Mouse (Mus musculus) midbrain, postnatal 0 days (tissue): ENCODE data around the gene Mr1. TPM values are rescaled to one million over a fixed set of nuclear protein-coding genes. Genes with fewer than 3 reads are reported as not detected.

Experiments
- ATAC-seq: fragments of 200-750 bp; cut with Nextera tagmentation; 2 replicates; pipeline ENCODE4 v1.8.0; 2017; ENCODE audit warnings: moderate number of reproducible peaks, mild to moderate bottlenecking, moderate TSS enrichment, moderate library complexity; ENCODE audit not compliant: low FRiP score
- DNase-seq: peaks from one replicate; pipeline ENCODE4 v3.0.0-alpha.2; 2015; ENCODE audit warnings: low spot score
- H3K27ac ChIP-seq: fragments of 300-500 bp; sonication (generic); 2 replicates; pipeline ENCODE4 v1.5.1; 2014; ENCODE audit warnings: low read depth, mild to moderate bottlenecking, low read length, mixed read lengths
- H3K27me3 ChIP-seq: fragments of 300-500 bp; sonication (generic); 2 replicates; pipeline ENCODE4 v1.6.1; 2014; ENCODE audit warnings: low read length, control low read depth, mixed read lengths; ENCODE audit not compliant: insufficient read depth
- H3K36me3 ChIP-seq: fragments of 300-500 bp; sonication (generic); 2 replicates; pipeline ENCODE4 v1.6.1; 2014; ENCODE audit warnings: low read length, control low read depth, mixed read lengths; ENCODE audit not compliant: insufficient read depth
- H3K4me1 ChIP-seq: fragments of 300-500 bp; sonication (generic); 2 replicates; pipeline ENCODE4 v1.6.1; 2014; ENCODE audit warnings: mild to moderate bottlenecking, control low read depth, antibody characterized with exemption, low read length, mixed read lengths; ENCODE audit not compliant: insufficient read depth
- H3K4me2 ChIP-seq: fragments of 300-500 bp; sonication (generic); 2 replicates; pipeline ENCODE4 v1.6.1; 2014; ENCODE audit warnings: low read depth, mild to moderate bottlenecking, low read length, mixed read lengths; ENCODE audit not compliant: poor library complexity, severe bottlenecking
- H3K4me3 ChIP-seq: fragments of 300-500 bp; sonication (generic); 2 replicates; pipeline ENCODE4 v1.5.1; 2014; ENCODE audit warnings: low read depth, mild to moderate bottlenecking, low read length, moderate library complexity
- H3K9ac ChIP-seq: fragments of 300-500 bp; sonication (generic); replicated peaks from 2 replicates; pipeline ENCODE4 v1.6.1; 2014; ENCODE audit warnings: mild to moderate bottlenecking, low read length, moderate library complexity, mixed read lengths; ENCODE audit not compliant: poor library complexity, severe bottlenecking
- H3K9me3 ChIP-seq: fragments of 300-500 bp; sonication (generic); 2 replicates; pipeline ENCODE4 v1.6.1; 2016; ENCODE audit warnings: low read length, control low read depth
- CTCF ChIP-seq: IDR thresholded peaks from 2 replicates; pipeline ENCODE4 v1.5.1; 2016; ENCODE audit warnings: antibody characterized with exemption, mild to moderate bottlenecking
- WGBS: fragments of 180-500 bp; shearing (Covaris S2); extraction: QIAGEN DNeasy Blood & Tissue Kit; methylation state at CpG from one replicate; pipeline ENCODE4 v1.1.7; 2014; 5-methylcytosine and 5-hydroxymethylcytosine counted together
- polyA plus RNA-seq: library from polyadenylated mRNA; unstranded; fragments of >200 nt; fragmentation: Nextera tagmentation; extraction: Ambion mirVana; gene quantifications from 2 replicates; pipeline ENCODE4 v1.2.1, GENCODE M21; 2015
- total RNA-seq: library from RNA; depleted of rRNA; stranded (reverse); fragments of >200 nt; gene quantifications from 2 replicates; pipeline ENCODE4 v1.2.3, GENCODE M21; 2014

The Mr1 gene
- total and polyA plus RNA-seq, 2 experiments from 2014 or later = 1.8 to 2.9 TPM

DNA sequence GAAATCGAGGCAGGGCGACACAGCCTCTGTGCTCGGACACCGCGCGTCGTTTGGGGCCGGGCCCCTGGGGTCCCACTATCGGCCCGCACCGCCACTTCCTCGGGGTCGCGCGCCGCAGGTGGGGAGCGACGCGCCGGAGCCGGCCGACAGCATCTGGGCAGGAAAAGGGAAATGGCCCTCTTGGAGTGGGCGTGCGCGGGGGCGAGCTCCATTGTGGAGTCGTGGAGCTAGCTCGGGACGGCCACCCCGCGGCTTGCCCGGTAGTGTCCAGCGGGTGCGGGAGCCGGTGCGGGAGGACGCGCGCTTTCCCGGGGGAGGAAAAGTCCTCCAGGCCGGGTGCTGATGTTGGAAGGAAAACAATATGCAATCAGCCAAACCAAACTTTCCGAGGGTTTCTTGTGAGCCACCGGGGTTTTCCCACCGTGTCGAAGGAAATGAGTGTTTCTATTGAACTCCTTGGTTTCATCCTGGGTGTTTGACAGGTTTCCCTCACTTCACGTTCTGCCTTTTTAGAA is 12.4 kb upstream of the Mr1 start:
- Histone ChIP-seq H3K4me3 (peak overlapping the region; percentile 81), H3K4me1 (peaks cover 3% of the 10 kb centered on the region; the same call in 1 of the 2 replicates), H3K4me2 (peak overlapping the region; percentile 69), H3K9ac (peak overlapping the region; percentile 76), H3K9me3 (no peaks in the 10 kb centered on the region), H3K36me3 (no peaks in the 10 kb centered on the region), H3K27me3 (no peaks in the 10 kb centered on the region), H3K27ac (peak overlapping the region; percentile 87)
- 0% methylated on average over 44 of the region's 46 CpGs for WGBS
- ATAC-seq (peak; percentile 57; the same call in 1 of the 2 replicates), DNase-seq (peak; percentile 36)
- 0 out of 2 replicates have a peak, but pooled peaks have one; percentile 20 for TF ChIP-seq CTCF

DNA sequence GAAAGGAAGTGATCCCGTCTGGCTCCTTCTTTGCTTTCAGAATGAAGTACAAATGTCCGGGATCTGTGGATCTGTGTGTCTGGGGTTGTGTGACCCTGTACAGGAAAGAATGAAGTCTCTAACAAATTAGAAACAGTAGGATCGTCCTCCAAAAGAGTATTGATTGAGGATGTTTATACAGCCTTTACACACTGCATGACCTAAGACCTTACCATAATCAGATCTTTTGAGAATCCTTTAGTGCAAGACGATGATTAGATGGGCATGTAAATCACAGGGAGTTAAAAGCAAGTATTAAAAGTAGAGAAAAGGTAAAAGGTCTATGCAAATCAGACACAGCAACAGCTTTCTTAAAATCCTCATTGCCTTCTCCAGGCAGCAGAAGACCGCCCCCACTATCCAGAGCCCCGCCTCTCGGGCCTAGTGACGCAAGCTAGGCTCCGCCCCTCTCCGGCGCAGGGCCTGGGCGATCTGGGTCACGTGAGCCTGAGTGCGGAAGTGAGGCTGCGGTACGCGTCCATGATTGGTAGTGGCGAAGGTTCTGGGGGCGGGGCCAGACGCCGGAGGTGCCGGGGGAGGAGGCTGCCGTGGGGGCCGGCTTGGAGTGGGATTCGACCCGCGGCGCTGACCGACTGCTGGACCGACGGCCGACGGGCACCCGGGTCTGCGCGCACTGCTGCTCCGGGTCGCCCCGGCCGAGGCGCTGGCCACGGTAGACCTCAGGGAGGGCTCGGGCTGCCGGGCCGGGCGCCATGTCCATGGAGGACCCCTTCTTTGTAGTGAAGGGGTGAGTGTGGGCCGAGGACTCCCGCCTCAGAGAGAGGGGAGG is 11.7 kb upstream of the Mr1 start, which contains the start of gene Stx6:
Gene Stx6 (plus strand): TSS at position 575 of the 829 bp plus-strand sequence.
- H3K4me3 ChIP-seq = peak within 1 kb of the TSS; percentile 81
- peak within 1 kb of the TSS; percentile 69 for H3K4me2 ChIP-seq
- DNase-seq (peak; percentile 99), ATAC-seq (peak; percentile 99)
- H3K27ac ChIP-seq = peak within 1 kb of the TSS; percentile 87
- WGBS = 4% methylated on average over 44 of the region's 48 CpGs
- H3K27me3 ChIP-seq = no peaks in the 10 kb centered on the region
- H3K9ac ChIP-seq = peak within 1 kb of the TSS; percentile 76
- peaks cover 3% of the 10 kb centered on the region; the same call in 1 of the 2 replicates for H3K4me1 ChIP-seq
- H3K9me3 ChIP-seq = no peaks in the 10 kb centered on the region
- TF ChIP-seq CTCF = no peak
- no peaks in the 10 kb centered on the region for H3K36me3 ChIP-seq

DNA sequence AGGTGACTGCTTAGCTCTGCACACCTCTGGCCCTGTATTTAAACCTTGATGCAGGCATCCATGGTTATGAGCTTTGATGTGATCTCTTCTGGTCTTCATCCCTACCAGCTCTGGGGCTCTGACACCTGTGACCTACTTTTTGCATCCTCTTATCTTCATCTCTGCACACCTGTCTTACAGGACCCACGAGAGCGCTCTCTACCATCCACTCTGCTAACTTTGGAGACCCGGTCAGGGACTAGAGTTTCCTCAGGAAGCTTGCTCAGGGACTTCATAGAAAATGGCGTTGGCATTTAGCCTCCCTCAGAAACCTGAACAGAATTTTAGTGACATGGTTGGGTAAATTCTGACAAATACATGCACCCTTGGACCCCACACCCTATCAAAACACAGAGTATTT is 7.3 kb upstream of the Mr1 start:
- WGBS = 73% methylated on average over 4 of the region's 4 CpGs

GRCm38 (mm10) chr1:155150821-155151220 is 4.2 kb upstream of the Mr1 start:
- ATAC-seq = no peak

More for the DNA sequence above, 7.3 kb upstream of the Mr1 start:
- Histone ChIP-seq H3K9ac (no peak overlapping the region), H3K4me2 (no peak overlapping the region), H3K36me3 (no peaks in the 10 kb centered on the region), H3K27me3 (no peaks in the 10 kb centered on the region), H3K4me1 (no peaks in the 10 kb centered on the region), H3K9me3 (no peaks in the 10 kb centered on the region), H3K27ac (no peak overlapping the region), H3K4me3 (no peak overlapping the region)
- DNase-seq (no peak), ATAC-seq (no peak)
- TF ChIP-seq CTCF = no peak

GRCm38 (mm10) chr1:155149403-155149802 is 2.8 kb upstream of the Mr1 start:
- no peak overlapping the region for H3K4me2 ChIP-seq
- H3K36me3 ChIP-seq = no peaks in the 10 kb centered on the region
- 77% methylated on average over 3 of the region's 3 CpGs for WGBS
- H3K27ac ChIP-seq = no peak overlapping the region
- no peaks in the 10 kb centered on the region for H3K9me3 ChIP-seq
- H3K27me3 ChIP-seq = no peaks in the 10 kb centered on the region
- no peak overlapping the region for H3K4me3 ChIP-seq
- no peak overlapping the region for H3K9ac ChIP-seq
- no peak for TF ChIP-seq CTCF
- H3K4me1 ChIP-seq = no peaks in the 10 kb centered on the region
- ATAC-seq (no peak), DNase-seq (no peak)

More at GRCm38 (mm10) chr1:155150821-155151220, 4.2 kb upstream of the Mr1 start:
- DNase-seq = no peak
- Histone ChIP-seq H3K27me3 (no peaks in the 10 kb centered on the region), H3K4me2 (no peak overlapping the region), H3K4me3 (no peak overlapping the region), H3K9me3 (no peaks in the 10 kb centered on the region), H3K27ac (no peak overlapping the region), H3K4me1 (no peaks in the 10 kb centered on the region), H3K9ac (no peak overlapping the region), H3K36me3 (no peaks in the 10 kb centered on the region)
- WGBS = 94% methylated on average over 5 of the region's 5 CpGs
- no peak for TF ChIP-seq CTCF

DNA sequence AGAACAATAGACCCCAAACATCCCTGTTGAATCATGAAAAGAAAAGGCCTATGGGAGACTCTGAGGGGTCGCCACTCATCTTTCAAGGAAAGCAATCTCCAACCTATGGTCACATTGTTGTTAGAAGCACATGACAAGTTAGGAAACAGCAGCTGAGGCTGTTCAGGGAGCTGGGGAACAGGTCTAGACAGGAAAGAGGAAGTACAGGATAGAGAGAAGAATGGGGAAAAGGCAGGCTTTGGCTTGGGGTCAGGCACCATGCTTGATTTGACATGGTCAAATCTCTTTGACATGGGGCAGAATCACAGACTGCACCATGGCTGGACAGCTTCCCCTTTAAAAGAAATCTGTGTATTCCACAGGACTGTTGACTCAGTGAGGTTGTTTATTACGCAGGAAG is 614 bp upstream of the Mr1 start:
- H3K4me3 ChIP-seq = no peak overlapping the region
- WGBS = 80% methylated on average over 2 of the region's 2 CpGs
- H3K27ac ChIP-seq = no peak overlapping the region
- H3K4me1 ChIP-seq = no peaks in the 10 kb centered on the region
- no peaks in the 10 kb centered on the region for H3K36me3 ChIP-seq
- no peak overlapping the region for H3K4me2 ChIP-seq
- no peak overlapping the region for H3K9ac ChIP-seq
- no peaks in the 10 kb centered on the region for H3K27me3 ChIP-seq
- no peaks in the 10 kb centered on the region for H3K9me3 ChIP-seq
- no peak for ATAC-seq
- TF ChIP-seq CTCF = no peak
- DNase-seq = no peak
